Mouse (Mus musculus): ENCODE data around the gene Lin7a. TPM values are rescaled to one million over a fixed set of nuclear protein-coding genes. Genes with fewer than 3 reads are reported as not detected.

Lin7a gene
- polyA plus RNA-seq, 1 experiment from 2014 or later = 4.5 TPM

DNA sequence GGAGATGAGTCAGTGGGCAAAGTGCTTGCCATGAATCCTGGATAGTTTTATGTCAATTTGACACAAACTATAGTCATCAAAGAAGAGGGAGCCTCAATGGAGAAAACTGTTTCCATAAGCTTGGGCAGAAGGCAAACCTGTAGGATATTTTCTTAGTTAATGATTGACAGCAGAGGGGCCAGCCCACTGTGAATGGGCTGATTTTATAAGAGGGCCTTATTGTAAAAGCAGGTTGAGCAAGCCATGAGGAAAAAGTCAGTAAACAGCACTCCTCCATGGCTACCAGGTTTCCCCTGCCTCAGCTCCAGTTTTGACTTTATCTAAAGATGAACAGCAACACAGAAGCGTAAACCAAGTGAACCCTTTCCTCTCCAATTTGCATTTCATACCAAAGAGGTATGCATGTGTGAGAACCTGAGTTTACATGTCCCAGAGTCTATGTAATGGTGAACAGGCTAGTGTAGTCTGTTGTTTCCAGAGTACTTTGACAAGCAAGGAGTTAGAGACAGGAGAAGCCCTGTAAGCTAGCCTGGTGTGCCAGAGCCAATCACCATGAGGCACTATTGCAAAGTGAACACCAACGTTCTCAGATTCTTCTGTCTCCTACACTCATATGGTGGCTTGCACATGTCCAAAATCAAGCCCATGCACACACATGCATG is 29.2 kb downstream of the Lin7a start:
- H3K36me3 ChIP-seq (ENCODE audit: control insufficient read depth, insufficient read depth, low read length) = no peaks in the 10 kb centered on the region
- H3K9ac ChIP-seq (ENCODE audit: low read length) = no peak overlapping the region
- peak; percentile 71; the same call in 1 of the 2 replicates for ATAC-seq (ENCODE audit: low read depth)
- 0 out of 2 replicates have a peak overlapping the region, but pooled peaks have one; percentile 7 for H3K27ac ChIP-seq (ENCODE audit: low read length)
- H3K9me3 ChIP-seq (ENCODE audit: control insufficient read depth, low read length) = no peaks in the 10 kb centered on the region
- 59% methylated on average over 2 of the region's 2 CpGs for WGBS
- H3K4me3 ChIP-seq (ENCODE audit: low read length) = no peak overlapping the region
- no peaks in the 10 kb centered on the region for H3K4me1 ChIP-seq (replicated peaks; ENCODE audit: control insufficient read depth, insufficient read depth, low read length)
- no peaks in the 10 kb centered on the region for H3K27me3 ChIP-seq (ENCODE audit: control insufficient read depth, insufficient read depth, low read depth, low read length)
- H3K4me2 ChIP-seq (ENCODE audit: low read depth, low read length) = no peak overlapping the region

DNA sequence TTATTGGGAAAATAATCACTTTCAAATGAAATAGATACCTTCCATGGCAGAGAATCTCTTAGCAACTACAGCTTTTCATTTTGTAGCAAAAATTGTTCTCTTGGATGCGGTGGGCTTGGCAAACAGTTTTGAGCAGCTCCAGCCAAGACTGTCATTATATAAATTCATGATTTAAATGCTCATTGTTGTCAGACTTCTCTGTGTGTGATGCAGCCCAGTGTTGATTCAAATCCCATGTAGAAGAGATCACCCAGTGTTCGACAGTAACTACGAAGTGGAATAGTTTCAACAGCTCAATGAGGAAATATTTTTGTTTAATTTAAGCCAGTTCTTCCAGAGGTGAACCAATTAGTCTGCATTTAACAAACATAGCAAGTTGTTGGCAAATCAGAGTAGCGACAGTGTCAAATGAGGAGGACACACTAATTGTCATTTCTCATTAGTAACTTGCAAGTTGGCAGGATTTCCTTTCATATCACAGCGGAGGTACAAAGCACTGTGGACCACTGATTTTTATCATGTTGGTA is 39.5 kb downstream of the Lin7a start:
- WGBS = 71% methylated on average over 5 of the region's 5 CpGs
- H3K27ac ChIP-seq (ENCODE audit: low read length) = no peak overlapping the region
- no peak for ATAC-seq (ENCODE audit: low read depth)
- no peaks in the 10 kb centered on the region for H3K36me3 ChIP-seq (ENCODE audit: control insufficient read depth, insufficient read depth, low read length)
- H3K9ac ChIP-seq (ENCODE audit: low read length) = no peak overlapping the region
- H3K4me3 ChIP-seq (ENCODE audit: low read length) = no peak overlapping the region
- no peaks in the 10 kb centered on the region for H3K4me1 ChIP-seq (replicated peaks; ENCODE audit: control insufficient read depth, insufficient read depth, low read length)
- H3K9me3 ChIP-seq (ENCODE audit: control insufficient read depth, low read length) = no peaks in the 10 kb centered on the region
- no peak overlapping the region for H3K4me2 ChIP-seq (ENCODE audit: low read depth, low read length)
- H3K27me3 ChIP-seq (ENCODE audit: control insufficient read depth, insufficient read depth, low read depth, low read length) = no peaks in the 10 kb centered on the region

DNA sequence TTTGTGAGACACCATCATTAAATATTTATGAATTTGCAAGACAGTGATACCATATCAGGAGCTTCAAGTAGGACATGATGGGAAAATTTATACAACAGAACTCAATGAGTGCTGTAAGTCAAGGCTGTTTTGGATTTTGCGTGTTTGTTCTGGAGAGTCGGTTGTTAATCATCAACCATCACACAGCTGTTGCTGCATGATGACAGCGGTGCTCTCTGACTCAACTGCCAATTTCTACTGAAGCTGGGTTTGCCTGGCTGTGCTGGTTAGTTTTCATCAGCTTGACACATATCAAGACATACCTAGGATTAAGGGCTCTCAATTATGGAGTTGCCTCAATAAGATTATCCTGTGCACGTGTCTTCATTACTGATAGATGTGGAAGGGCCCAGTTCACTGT is 41.1 kb downstream of the Lin7a start:
- Histone ChIP-seq H3K9ac (ENCODE audit: low read length) (no peak overlapping the region), H3K4me1 (replicated peaks; ENCODE audit: control insufficient read depth, insufficient read depth, low read length) (no peaks in the 10 kb centered on the region), H3K27me3 (ENCODE audit: control insufficient read depth, insufficient read depth, low read depth, low read length) (no peaks in the 10 kb centered on the region), H3K27ac (ENCODE audit: low read length) (no peak overlapping the region), H3K9me3 (ENCODE audit: control insufficient read depth, low read length) (no peaks in the 10 kb centered on the region), H3K4me2 (ENCODE audit: low read depth, low read length) (no peak overlapping the region), H3K36me3 (ENCODE audit: control insufficient read depth, insufficient read depth, low read length) (no peaks in the 10 kb centered on the region), H3K4me3 (ENCODE audit: low read length) (no peak overlapping the region)
- no peak for ATAC-seq (ENCODE audit: low read depth)
- 81% methylated on average over 4 of the region's 4 CpGs for WGBS

DNA sequence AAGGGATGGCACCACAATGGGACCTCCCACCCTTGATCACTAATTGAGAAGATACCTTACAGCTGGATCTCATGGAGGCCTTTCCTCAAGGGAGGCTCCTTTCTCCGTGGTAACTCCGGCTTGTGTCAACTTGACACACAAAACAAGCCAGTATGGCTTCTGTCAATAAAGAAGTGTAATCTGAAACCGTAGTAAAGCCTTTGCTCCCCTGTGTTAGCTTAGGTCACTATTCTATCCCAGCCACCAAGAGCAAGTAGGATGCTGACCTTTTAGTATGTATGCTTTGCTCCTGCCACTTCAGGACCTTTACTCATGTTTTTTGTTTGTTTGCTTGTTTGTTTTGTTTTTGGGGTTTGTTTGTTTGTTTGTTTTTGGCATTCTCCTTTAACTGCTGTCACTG is 41.9 kb downstream of the Lin7a start:
- ATAC-seq (ENCODE audit: low read depth) = no peak
- 31% methylated on average over 3 of the region's 3 CpGs for WGBS
- Histone ChIP-seq H3K4me1 (replicated peaks; ENCODE audit: control insufficient read depth, insufficient read depth, low read length) (no peaks in the 10 kb centered on the region), H3K9ac (ENCODE audit: low read length) (no peak overlapping the region), H3K36me3 (ENCODE audit: control insufficient read depth, insufficient read depth, low read length) (no peaks in the 10 kb centered on the region), H3K27ac (ENCODE audit: low read length) (no peak overlapping the region), H3K9me3 (ENCODE audit: control insufficient read depth, low read length) (no peaks in the 10 kb centered on the region), H3K27me3 (ENCODE audit: control insufficient read depth, insufficient read depth, low read depth, low read length) (no peaks in the 10 kb centered on the region), H3K4me3 (ENCODE audit: low read length) (no peak overlapping the region), H3K4me2 (ENCODE audit: low read depth, low read length) (no peak overlapping the region)

DNA sequence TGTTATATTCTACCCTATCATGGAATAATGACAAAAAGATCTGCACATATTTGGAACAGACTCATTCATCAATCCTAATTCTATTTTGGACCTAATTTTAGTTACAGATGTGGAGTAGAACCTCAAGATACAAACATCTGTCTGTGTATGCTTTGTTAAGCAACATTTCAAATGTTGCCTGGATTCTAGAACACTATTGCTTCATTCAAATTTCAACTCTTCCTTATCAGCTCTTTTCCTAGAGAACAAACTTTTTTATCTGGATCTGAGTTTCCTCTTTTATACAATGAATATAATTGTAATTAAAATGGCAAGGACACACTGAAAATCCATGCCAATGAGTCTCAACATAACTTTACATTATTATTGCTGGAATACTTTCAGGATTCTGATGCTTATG is 43.8 kb downstream of the Lin7a start:
- Histone ChIP-seq H3K4me3 (ENCODE audit: low read length) (no peak overlapping the region), H3K9ac (ENCODE audit: low read length) (no peak overlapping the region), H3K9me3 (ENCODE audit: control insufficient read depth, low read length) (no peaks in the 10 kb centered on the region), H3K36me3 (ENCODE audit: control insufficient read depth, insufficient read depth, low read length) (no peaks in the 10 kb centered on the region), H3K4me2 (ENCODE audit: low read depth, low read length) (no peak overlapping the region), H3K27me3 (ENCODE audit: control insufficient read depth, insufficient read depth, low read depth, low read length) (no peaks in the 10 kb centered on the region), H3K4me1 (replicated peaks; ENCODE audit: control insufficient read depth, insufficient read depth, low read length) (no peaks in the 10 kb centered on the region), H3K27ac (ENCODE audit: low read length) (no peak overlapping the region)
- no peak for ATAC-seq (ENCODE audit: low read depth)

GRCm38 (mm10) chr10:107315681-107316080 is 44.2 kb downstream of the Lin7a start:
- ATAC-seq (ENCODE audit: low read depth) = no peak
- Histone ChIP-seq H3K27ac (ENCODE audit: low read length) (no peak overlapping the region), H3K4me1 (replicated peaks; ENCODE audit: control insufficient read depth, insufficient read depth, low read length) (no peaks in the 10 kb centered on the region), H3K27me3 (ENCODE audit: control insufficient read depth, insufficient read depth, low read depth, low read length) (no peaks in the 10 kb centered on the region), H3K4me2 (ENCODE audit: low read depth, low read length) (no peak overlapping the region), H3K4me3 (ENCODE audit: low read length) (no peak overlapping the region), H3K9me3 (ENCODE audit: control insufficient read depth, low read length) (no peaks in the 10 kb centered on the region), H3K9ac (ENCODE audit: low read length) (no peak overlapping the region), H3K36me3 (ENCODE audit: control insufficient read depth, insufficient read depth, low read length) (no peaks in the 10 kb centered on the region)
- 83% methylated on average over 5 of the region's 5 CpGs for WGBS

DNA sequence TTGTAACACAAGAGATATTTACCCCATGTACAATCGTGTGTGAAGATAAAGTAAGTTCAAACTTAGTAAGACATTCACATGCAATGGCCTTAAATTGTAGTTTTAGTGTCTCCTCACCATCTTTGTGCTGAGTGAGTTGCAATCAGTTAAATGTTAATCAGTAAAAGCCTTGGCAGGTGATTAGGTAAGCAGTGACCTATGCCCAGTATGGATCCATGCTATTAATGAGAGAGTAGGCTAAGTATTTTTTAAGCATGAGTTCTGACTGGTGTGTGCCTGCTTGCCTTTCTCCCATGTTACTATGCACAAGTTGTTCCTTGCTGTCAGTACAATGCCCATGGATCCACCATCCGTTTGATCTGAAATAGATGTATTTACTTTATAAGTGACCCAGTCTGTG is 44.6 kb downstream of the Lin7a start:
- no peak for ATAC-seq (ENCODE audit: low read depth)
- H3K4me3 ChIP-seq (ENCODE audit: low read length) = no peak overlapping the region
- H3K9ac ChIP-seq (ENCODE audit: low read length) = no peak overlapping the region
- H3K4me1 ChIP-seq (replicated peaks; ENCODE audit: control insufficient read depth, insufficient read depth, low read length) = no peaks in the 10 kb centered on the region
- 68% methylated on average over 2 of the region's 2 CpGs for WGBS
- H3K4me2 ChIP-seq (ENCODE audit: low read depth, low read length) = no peak overlapping the region
- H3K27me3 ChIP-seq (ENCODE audit: control insufficient read depth, insufficient read depth, low read depth, low read length) = no peaks in the 10 kb centered on the region
- H3K36me3 ChIP-seq (ENCODE audit: control insufficient read depth, insufficient read depth, low read length) = no peaks in the 10 kb centered on the region
- H3K9me3 ChIP-seq (ENCODE audit: control insufficient read depth, low read length) = no peaks in the 10 kb centered on the region
- H3K27ac ChIP-seq (ENCODE audit: low read length) = no peak overlapping the region

GRCm38 (mm10) chr10:107319648-107320047 is 48.2 kb downstream of the Lin7a start:
- Histone ChIP-seq H3K9ac (ENCODE audit: low read length) (no peak overlapping the region), H3K4me3 (ENCODE audit: low read length) (no peak overlapping the region), H3K36me3 (ENCODE audit: control insufficient read depth, insufficient read depth, low read length) (no peaks in the 10 kb centered on the region), H3K27ac (ENCODE audit: low read length) (no peak overlapping the region), H3K27me3 (ENCODE audit: control insufficient read depth, insufficient read depth, low read depth, low read length) (no peaks in the 10 kb centered on the region), H3K4me1 (replicated peaks; ENCODE audit: control insufficient read depth, insufficient read depth, low read length) (no peaks in the 10 kb centered on the region), H3K9me3 (ENCODE audit: control insufficient read depth, low read length) (no peaks in the 10 kb centered on the region), H3K4me2 (ENCODE audit: low read depth, low read length) (no peak overlapping the region)
- no peak for ATAC-seq (ENCODE audit: low read depth)
- 79% methylated on average over 2 of the region's 2 CpGs for WGBS

DNA sequence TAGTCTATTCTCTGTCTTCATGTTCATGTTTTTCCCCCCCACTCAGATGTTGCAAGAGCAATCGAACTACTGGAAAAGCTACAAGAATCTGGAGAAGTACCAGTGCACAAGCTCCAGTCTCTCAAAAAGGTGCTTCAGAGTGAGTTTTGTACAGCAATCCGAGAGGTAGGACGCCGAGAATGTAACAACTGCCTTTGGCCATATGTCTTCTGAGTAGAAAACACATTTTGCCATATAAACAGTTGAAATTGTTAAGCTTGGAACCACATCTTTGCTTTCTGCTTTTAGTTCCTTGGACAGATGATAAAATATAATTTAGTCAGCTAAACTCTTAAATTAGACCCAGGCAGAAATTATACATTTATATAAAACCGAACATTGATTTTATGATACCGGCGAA is 52.4 kb downstream of the Lin7a start:
- Histone ChIP-seq H3K4me3 (ENCODE audit: low read length) (no peak overlapping the region), H3K27ac (ENCODE audit: low read length) (no peak overlapping the region), H3K4me1 (replicated peaks; ENCODE audit: control insufficient read depth, insufficient read depth, low read length) (no peaks in the 10 kb centered on the region), H3K36me3 (ENCODE audit: control insufficient read depth, insufficient read depth, low read length) (no peaks in the 10 kb centered on the region), H3K9me3 (ENCODE audit: control insufficient read depth, low read length) (no peaks in the 10 kb centered on the region), H3K4me2 (ENCODE audit: low read depth, low read length) (no peak overlapping the region), H3K27me3 (ENCODE audit: control insufficient read depth, insufficient read depth, low read depth, low read length) (no peaks in the 10 kb centered on the region), H3K9ac (ENCODE audit: low read length) (no peak overlapping the region)
- ATAC-seq (ENCODE audit: low read depth) = no peak
- 92% methylated on average over 7 of the region's 7 CpGs for WGBS

DNA sequence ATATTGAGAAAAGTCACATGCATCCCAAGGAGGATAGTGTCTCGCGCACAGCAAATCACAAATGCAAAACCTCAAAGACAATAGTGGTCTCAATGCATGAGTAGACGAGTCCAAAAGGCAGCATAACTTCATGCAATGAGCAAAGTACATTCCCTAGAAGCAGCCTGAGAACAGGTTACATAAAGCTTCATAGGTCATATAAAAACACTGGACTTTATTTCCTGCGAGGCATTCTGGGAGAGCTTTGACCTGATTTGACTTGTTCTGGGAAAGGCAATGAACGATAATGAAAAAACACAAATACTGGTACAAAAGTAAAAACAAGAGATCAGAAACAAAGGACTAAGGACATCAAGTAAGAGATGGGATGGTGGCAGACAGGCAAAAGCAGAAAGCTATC is 54.1 kb downstream of the Lin7a start:
- H3K4me1 ChIP-seq (replicated peaks; ENCODE audit: control insufficient read depth, insufficient read depth, low read length) = no peaks in the 10 kb centered on the region
- H3K4me2 ChIP-seq (ENCODE audit: low read depth, low read length) = no peak overlapping the region
- no peak overlapping the region for H3K4me3 ChIP-seq (ENCODE audit: low read length)
- no peak overlapping the region for H3K9ac ChIP-seq (ENCODE audit: low read length)
- no peaks in the 10 kb centered on the region for H3K36me3 ChIP-seq (ENCODE audit: control insufficient read depth, insufficient read depth, low read length)
- ATAC-seq (ENCODE audit: low read depth) = no peak
- H3K27ac ChIP-seq (ENCODE audit: low read length) = no peak overlapping the region
- 90% methylated on average over 5 of the region's 5 CpGs for WGBS
- no peaks in the 10 kb centered on the region for H3K27me3 ChIP-seq (ENCODE audit: control insufficient read depth, insufficient read depth, low read depth, low read length)
- H3K9me3 ChIP-seq (ENCODE audit: control insufficient read depth, low read length) = no peaks in the 10 kb centered on the region
